Mouse (Mus musculus): ENCODE measurements around the gene Sart3. TPM values are rescaled to one million over a fixed set of nuclear protein-coding genes. Genes with fewer than 3 reads are reported as not detected.

The Sart3 gene
- 25.9 and 27.7 TPM in 2 replicates for polyA plus RNA-seq (2014; fragmentation: Nextera tagmentation; extraction: Ambion mirVana)

GRCm38 (mm10) chr5:113772450-113772895 lies at the start of gene Sart3, which contains the start of gene Iscu:
TSS of gene Sart3 (minus strand) at chr5:113772510.
TSS of gene Iscu (plus strand) at chr5:113772748.
- peak within 1 kb of the TSS; percentile 93 for H3K9ac ChIP-seq (ENCODE audit: low read length)
- H3K9me3 ChIP-seq (ENCODE audit: control insufficient read depth, low read length) = no peaks in the 10 kb centered on the region
- peaks cover 52% of the 10 kb centered on the region for H3K36me3 ChIP-seq (ENCODE audit: control insufficient read depth, insufficient read depth, low read length)
- H3K27me3 ChIP-seq (ENCODE audit: control insufficient read depth, insufficient read depth, low read length) = no peaks in the 10 kb centered on the region
- peak within 1 kb of the TSS; percentile 66 to 96 for H3K4me3 ChIP-seq (ENCODE audit: control insufficient read depth in 1 of 2, insufficient read depth in 1 of 2, low read depth in 1 of 2, low read length in 2 of 2)
- ATAC-seq (ENCODE audit: insufficient number of reproducible peaks, insufficient read depth, low FRiP score, low read depth) = peak; percentile 86
- peaks cover 6 to 21% of the 10 kb centered on the region in 2 experiments for H3K4me1 ChIP-seq (ENCODE audit: control insufficient read depth in 2 of 2, insufficient read depth in 2 of 2, low read length in 2 of 2)
- under 1% methylated on average over 49 of the region's 49 CpGs for WGBS
- H3K4me2 ChIP-seq (ENCODE audit: low read length) = peak within 1 kb of the TSS; percentile 95
- H3K27ac ChIP-seq (replicated peaks in 1 of 2; ENCODE audit: control insufficient read depth in 1 of 2, insufficient read depth in 1 of 2, low read depth in 2 of 2, low read length in 2 of 2) = peak within 1 kb of the TSS; percentile 96 to 98

- H3K4me2 ChIP-seq (ENCODE audit: low read length) = no peak overlapping the region
- no peak overlapping the region for H3K9ac ChIP-seq (ENCODE audit: low read length)
- no peak for ATAC-seq (ENCODE audit: insufficient number of reproducible peaks, insufficient read depth, low FRiP score, low read depth)
- WGBS = 66% methylated on average over 14 of the region's 14 CpGs
- no peaks in the 10 kb centered on the region for H3K27me3 ChIP-seq (ENCODE audit: control insufficient read depth, insufficient read depth, low read length)
- no peaks in the 10 kb centered on the region for H3K9me3 ChIP-seq (ENCODE audit: control insufficient read depth, low read length)
- H3K27ac ChIP-seq (replicated peaks in 1 of 2; ENCODE audit: control insufficient read depth in 1 of 2, insufficient read depth in 1 of 2, low read depth in 2 of 2, low read length in 2 of 2) = no peak overlapping the region
- H3K4me1 ChIP-seq (ENCODE audit: control insufficient read depth in 2 of 2, insufficient read depth in 2 of 2, low read length in 2 of 2) = no peaks in the 10 kb centered on the region
- H3K36me3 ChIP-seq (ENCODE audit: control insufficient read depth, insufficient read depth, low read length) = no peaks in the 10 kb centered on the region
- no peak overlapping the region for H3K4me3 ChIP-seq (ENCODE audit: control insufficient read depth in 1 of 2, insufficient read depth in 1 of 2, low read depth in 1 of 2, low read length in 2 of 2)
Measured at GRCm38 (mm10) chr5:113818572-113818971, 46.3 kb upstream of the Sart3 start.

- Histone ChIP-seq H3K27ac (replicated peaks in 1 of 2; ENCODE audit: control insufficient read depth in 1 of 2, insufficient read depth in 1 of 2, low read depth in 2 of 2, low read length in 2 of 2) (no peak overlapping the region), H3K9ac (ENCODE audit: low read length) (no peak overlapping the region), H3K27me3 (ENCODE audit: control insufficient read depth, insufficient read depth, low read length) (no peaks in the 10 kb centered on the region), H3K9me3 (ENCODE audit: control insufficient read depth, low read length) (0 out of 2 replicates have a peak, but pooled peaks cover 3% of the 10 kb centered on the region), H3K36me3 (ENCODE audit: control insufficient read depth, insufficient read depth, low read length) (no peaks in the 10 kb centered on the region), H3K4me2 (ENCODE audit: low read length) (no peak overlapping the region; the same call in 1 of the 2 replicates), H3K4me1 (ENCODE audit: control insufficient read depth in 2 of 2, insufficient read depth in 2 of 2, low read length in 2 of 2) (no peaks in the 10 kb centered on the region), H3K4me3 (ENCODE audit: control insufficient read depth in 1 of 2, insufficient read depth in 1 of 2, low read depth in 1 of 2, low read length in 2 of 2) (no peak overlapping the region)
- WGBS = 12% methylated on average over 15 of the region's 15 CpGs
- ATAC-seq (ENCODE audit: insufficient number of reproducible peaks, insufficient read depth, low FRiP score, low read depth) = no peak
Measured at GRCm38 (mm10) chr5:113815638-113816152, 43.4 kb upstream of the Sart3 start.

- no peaks in the 10 kb centered on the region for H3K27me3 ChIP-seq (ENCODE audit: control insufficient read depth, insufficient read depth, low read length)
- no peak for ATAC-seq (ENCODE audit: insufficient number of reproducible peaks, insufficient read depth, low FRiP score, low read depth)
- no peaks in the 10 kb centered on the region for H3K36me3 ChIP-seq (ENCODE audit: control insufficient read depth, insufficient read depth, low read length)
- H3K4me2 ChIP-seq (ENCODE audit: low read length) = no peak overlapping the region
- H3K27ac ChIP-seq (replicated peaks in 1 of 2; ENCODE audit: control insufficient read depth in 1 of 2, insufficient read depth in 1 of 2, low read depth in 2 of 2, low read length in 2 of 2) = no peak overlapping the region
- no peak overlapping the region for H3K9ac ChIP-seq (ENCODE audit: low read length)
- no peak overlapping the region for H3K4me3 ChIP-seq (ENCODE audit: control insufficient read depth in 1 of 2, insufficient read depth in 1 of 2, low read depth in 1 of 2, low read length in 2 of 2)
- WGBS = 46% methylated on average over 11 of the region's 11 CpGs
- H3K9me3 ChIP-seq (ENCODE audit: control insufficient read depth, low read length) = 0 out of 2 replicates have a peak, but pooled peaks cover 3% of the 10 kb centered on the region
- no peaks in the 10 kb centered on the region for H3K4me1 ChIP-seq (ENCODE audit: control insufficient read depth in 2 of 2, insufficient read depth in 2 of 2, low read length in 2 of 2)
Measured at GRCm38 (mm10) chr5:113815041-113815389, 42.7 kb upstream of the Sart3 start.

- Histone ChIP-seq H3K9me3 (ENCODE audit: control insufficient read depth, low read length) (0 out of 2 replicates have a peak, but pooled peaks cover 3% of the 10 kb centered on the region), H3K36me3 (ENCODE audit: control insufficient read depth, insufficient read depth, low read length) (no peaks in the 10 kb centered on the region), H3K4me2 (ENCODE audit: low read length) (no peak overlapping the region), H3K4me1 (ENCODE audit: control insufficient read depth in 2 of 2, insufficient read depth in 2 of 2, low read length in 2 of 2) (no peaks in the 10 kb centered on the region), H3K27me3 (ENCODE audit: control insufficient read depth, insufficient read depth, low read length) (no peaks in the 10 kb centered on the region), H3K4me3 (ENCODE audit: control insufficient read depth in 1 of 2, insufficient read depth in 1 of 2, low read depth in 1 of 2, low read length in 2 of 2) (no peak overlapping the region), H3K27ac (replicated peaks in 1 of 2; ENCODE audit: control insufficient read depth in 1 of 2, insufficient read depth in 1 of 2, low read depth in 2 of 2, low read length in 2 of 2) (no peak overlapping the region), H3K9ac (ENCODE audit: low read length) (no peak overlapping the region)
- no peak for ATAC-seq (ENCODE audit: insufficient number of reproducible peaks, insufficient read depth, low FRiP score, low read depth)
- 29% methylated on average over 27 of the region's 27 CpGs for WGBS
Measured at GRCm38 (mm10) chr5:113814111-113815040, 42.1 kb upstream of the Sart3 start.

GRCm38 (mm10) chr5:113813608-113814007 lies 41.3 kb upstream of the Sart3 start:
- no peak for ATAC-seq (ENCODE audit: insufficient number of reproducible peaks, insufficient read depth, low FRiP score, low read depth)
- H3K9me3 ChIP-seq (ENCODE audit: control insufficient read depth, low read length) = 0 out of 2 replicates have a peak, but pooled peaks cover 3% of the 10 kb centered on the region
- no peaks in the 10 kb centered on the region for H3K36me3 ChIP-seq (ENCODE audit: control insufficient read depth, insufficient read depth, low read length)
- 19% methylated on average over 9 of the region's 9 CpGs for WGBS
- H3K9ac ChIP-seq (ENCODE audit: low read length) = no peak overlapping the region
- H3K27ac ChIP-seq (replicated peaks in 1 of 2; ENCODE audit: control insufficient read depth in 1 of 2, insufficient read depth in 1 of 2, low read depth in 2 of 2, low read length in 2 of 2) = no peak overlapping the region
- H3K27me3 ChIP-seq (ENCODE audit: control insufficient read depth, insufficient read depth, low read length) = no peaks in the 10 kb centered on the region
- H3K4me3 ChIP-seq (ENCODE audit: control insufficient read depth in 1 of 2, insufficient read depth in 1 of 2, low read depth in 1 of 2, low read length in 2 of 2) = no peak overlapping the region
- H3K4me2 ChIP-seq (ENCODE audit: low read length) = no peak overlapping the region
- H3K4me1 ChIP-seq (ENCODE audit: control insufficient read depth in 2 of 2, insufficient read depth in 2 of 2, low read length in 2 of 2) = no peaks in the 10 kb centered on the region

- no peak for ATAC-seq (ENCODE audit: insufficient number of reproducible peaks, insufficient read depth, low FRiP score, low read depth)
- Histone ChIP-seq H3K36me3 (ENCODE audit: control insufficient read depth, insufficient read depth, low read length) (no peaks in the 10 kb centered on the region), H3K9me3 (ENCODE audit: control insufficient read depth, low read length) (0 out of 2 replicates have a peak, but pooled peaks cover 3% of the 10 kb centered on the region), H3K4me2 (ENCODE audit: low read length) (no peak overlapping the region), H3K4me1 (ENCODE audit: control insufficient read depth in 2 of 2, insufficient read depth in 2 of 2, low read length in 2 of 2) (peaks cover 2 to 5% of the 10 kb centered on the region in 2 experiments), H3K9ac (ENCODE audit: low read length) (no peak overlapping the region), H3K4me3 (ENCODE audit: control insufficient read depth in 1 of 2, insufficient read depth in 1 of 2, low read depth in 1 of 2, low read length in 2 of 2) (no peak overlapping the region), H3K27ac (replicated peaks in 1 of 2; ENCODE audit: control insufficient read depth in 1 of 2, insufficient read depth in 1 of 2, low read depth in 2 of 2, low read length in 2 of 2) (no peak overlapping the region), H3K27me3 (ENCODE audit: control insufficient read depth, insufficient read depth, low read length) (no peaks in the 10 kb centered on the region)
- 88% methylated on average over 2 of the region's 2 CpGs for WGBS
Measured at GRCm38 (mm10) chr5:113812638-113813037, 40.3 kb upstream of the Sart3 start.

All from heart, embryonic 14.5 days (tissue).